Mouse (Mus musculus) thymus, postnatal 0 days (tissue): Measurements from ENCODE around the gene Rhag. TPM values are rescaled to one million over a fixed set of nuclear protein-coding genes. Genes with fewer than 3 reads are reported as not detected.

Source experiments
- DNase-seq: peaks from one replicate; pipeline ENCODE4 v3.0.0-alpha.2; 2015; ENCODE audit warnings: low spot score
- polyA plus RNA-seq: library from polyadenylated mRNA; unstranded; fragments of >200 nt; fragmentation: Nextera tagmentation; extraction: Ambion mirVana; gene quantifications from 2 replicates; pipeline ENCODE4 v1.2.1, GENCODE M21; 2015

Rhag gene
- polyA plus RNA-seq: 0.09 and 0.13 TPM in 2 replicates

DNA sequence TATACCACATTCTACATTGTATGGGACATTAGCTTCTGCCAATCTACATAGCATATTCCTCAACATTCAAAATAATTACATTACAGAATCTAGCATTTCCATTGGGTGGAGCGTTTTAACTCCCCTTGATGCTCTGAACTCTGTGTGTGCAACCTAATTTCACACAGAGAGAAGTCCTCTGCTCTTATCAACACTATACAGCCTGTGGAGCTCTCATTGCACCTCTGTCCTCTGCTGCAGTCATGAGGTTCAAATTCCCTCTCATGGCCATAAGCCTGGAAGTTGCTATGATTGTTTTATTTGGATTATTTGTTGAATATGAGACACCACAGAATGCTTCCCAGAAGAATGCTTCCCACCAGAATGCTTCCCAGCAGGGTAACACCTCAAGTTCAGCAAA lies at the start of gene Rhag:
Rhag (plus strand) TSS at position 193 of the 400 bp plus-strand sequence.
- DNase-seq: no peak

DNA sequence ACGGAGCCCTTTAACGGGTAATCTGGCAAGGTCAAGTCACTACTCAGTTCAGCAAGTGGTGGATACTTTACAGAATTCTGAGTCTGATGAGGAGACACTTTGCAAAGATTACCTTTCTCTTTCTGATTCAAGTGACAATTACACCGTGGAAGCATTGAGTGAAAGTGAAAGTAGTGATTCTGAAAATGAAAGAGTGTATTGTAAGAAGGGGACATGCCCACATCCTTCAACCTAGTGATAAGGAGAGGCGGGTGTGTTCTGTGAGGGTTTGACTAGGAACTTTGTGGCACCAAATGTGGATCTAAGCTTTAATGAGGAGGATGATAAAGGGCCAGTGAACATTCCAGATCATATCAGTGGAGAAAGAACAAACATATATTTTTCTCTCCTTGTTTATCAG lies 47.3 kb upstream of the Rhag start:
- DNase-seq: no peak

DNA sequence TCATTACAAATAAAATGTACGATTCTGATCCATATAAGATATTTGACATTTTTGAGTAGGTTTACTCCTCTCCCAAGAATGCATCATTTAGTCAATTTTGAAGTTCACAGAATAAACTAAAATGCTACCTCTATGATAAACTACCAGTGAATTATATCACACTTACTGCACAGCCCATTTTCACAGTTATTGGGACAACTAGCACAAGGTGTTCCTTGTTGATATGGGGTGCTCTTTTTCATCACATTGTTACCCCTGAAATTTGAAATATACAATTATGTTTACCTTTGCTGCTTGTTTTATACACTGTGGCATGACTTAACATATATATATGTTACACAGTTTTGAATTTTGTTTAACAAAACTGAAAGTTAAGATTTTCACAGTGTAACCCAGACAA lies 43.8 kb upstream of the Rhag start:
- DNase-seq: no peak

DNA sequence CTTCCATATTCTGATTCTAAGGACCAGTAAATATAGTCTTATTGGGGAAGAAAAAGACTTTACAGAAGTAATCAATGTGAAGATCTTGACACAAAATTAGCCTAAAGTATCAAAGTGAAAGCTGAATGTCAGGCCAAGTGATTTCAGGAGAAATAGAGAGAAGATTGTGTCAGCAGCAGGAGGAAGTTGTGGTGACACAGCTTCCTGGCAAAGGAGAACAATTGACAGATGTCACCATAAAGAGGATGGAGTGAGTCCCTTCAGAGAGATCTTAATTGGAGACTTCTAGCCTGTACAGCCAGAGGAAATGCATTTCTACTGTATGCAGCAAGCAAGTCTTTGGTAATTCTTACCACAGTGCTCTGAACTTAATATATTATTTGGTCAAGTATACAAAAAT lies 21.0 kb upstream of the Rhag start:
- DNase-seq: peak; percentile 3

- DNase-seq: no peak
Measured at GRCm38 (mm10) chr17:40793921-40794854, 16.7 kb upstream of the Rhag start.

- no peak for DNase-seq
Measured at GRCm38 (mm10) chr17:40802707-40803340, 8.1 kb upstream of the Rhag start.

DNA sequence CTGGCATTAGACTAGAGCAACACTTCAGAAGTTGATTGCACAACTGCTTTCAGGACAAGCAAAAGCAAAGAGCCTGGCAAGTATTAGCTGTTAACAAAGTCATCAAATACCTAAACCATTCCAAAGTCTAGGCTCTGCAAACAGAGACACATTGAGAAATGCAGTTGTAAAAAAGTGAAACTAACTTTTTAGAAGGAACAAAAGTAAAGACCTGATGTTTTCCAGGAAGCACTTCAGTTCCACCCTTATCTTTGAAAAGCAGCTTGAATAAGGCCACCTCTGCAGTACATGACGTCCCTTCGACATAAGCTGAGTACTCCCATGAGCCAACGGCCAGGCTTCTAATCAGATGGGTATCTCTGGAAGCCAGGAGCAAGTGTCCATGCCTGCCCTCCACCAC lies 4.4 kb upstream of the Rhag start:
- no peak for DNase-seq

DNA sequence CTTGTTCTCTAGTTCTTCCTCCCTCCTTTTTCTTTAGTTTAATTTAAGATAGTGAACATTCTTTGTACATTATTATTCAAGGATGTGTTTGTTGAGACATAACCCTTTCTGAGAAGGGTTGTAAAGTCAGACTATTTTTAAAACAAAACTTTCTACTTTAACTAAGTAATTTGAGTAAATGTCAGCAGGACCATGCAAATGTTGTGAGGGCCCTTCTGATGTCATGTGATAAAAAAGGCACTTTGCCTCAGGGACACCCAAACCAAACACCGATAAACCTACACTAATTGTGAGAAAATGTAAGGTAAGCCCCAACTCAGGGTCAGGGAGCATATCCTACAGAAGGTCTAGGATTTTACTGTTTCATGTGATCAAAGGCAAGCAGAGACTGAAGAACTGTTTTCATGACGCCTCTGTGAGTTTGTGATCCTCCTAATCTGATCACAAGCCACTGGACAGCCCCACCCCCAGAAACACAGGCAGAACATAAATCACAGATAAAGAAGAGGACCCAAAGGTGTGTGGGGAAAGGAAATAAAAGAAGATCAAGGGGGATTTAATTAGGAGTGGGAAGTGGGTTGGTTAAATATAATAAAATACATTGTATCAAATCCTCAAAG lies 3.9 kb upstream of the Rhag start, which contains the start of gene Crisp2:
Crisp2 (minus strand) TSS at position 51 of the 620 bp plus-strand sequence.
- no peak for DNase-seq

DNA sequence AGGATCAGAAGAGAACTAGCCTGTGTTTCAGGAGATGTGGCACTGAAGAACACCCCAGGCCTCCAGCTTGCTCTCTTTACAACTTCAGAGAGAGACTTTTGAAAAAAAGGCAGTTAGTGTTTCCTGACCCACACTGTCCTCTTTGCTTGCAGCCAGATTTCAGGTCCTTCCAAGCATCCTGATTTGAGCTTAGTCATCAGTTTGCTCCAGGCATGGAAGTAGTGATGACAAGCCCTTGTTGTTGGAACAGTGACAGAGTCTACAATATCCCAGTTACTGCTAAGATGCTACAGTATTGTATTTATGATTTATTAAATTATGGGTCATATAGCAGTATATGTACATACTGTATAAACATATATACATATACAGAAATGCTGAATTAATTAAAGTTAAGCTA lies 2.9 kb upstream of the Rhag start:
- no peak for DNase-seq

- DNase-seq: no peak
Measured at GRCm38 (mm10) chr17:40811560-40811959, 634 bp downstream of the Rhag start.

GRCm38 (mm10) chr17:40812259-40812658 lies 1.3 kb downstream of the Rhag start:
- no peak for DNase-seq

- DNase-seq: no peak
Measured at GRCm38 (mm10) chr17:40817340-40817943, 6.5 kb downstream of the Rhag start.

GRCm38 (mm10) chr17:40821477-40821876 lies 10.6 kb downstream of the Rhag start:
- DNase-seq: no peak

- peak; percentile 8 for DNase-seq
Measured at GRCm38 (mm10) chr17:40823817-40824216, 12.9 kb downstream of the Rhag start.

GRCm38 (mm10) chr17:40824549-40824948 lies 13.6 kb downstream of the Rhag start:
- DNase-seq: peak; percentile 33

GRCm38 (mm10) chr17:40831870-40832269 lies 20.9 kb downstream of the Rhag start:
- DNase-seq: no peak

DNA sequence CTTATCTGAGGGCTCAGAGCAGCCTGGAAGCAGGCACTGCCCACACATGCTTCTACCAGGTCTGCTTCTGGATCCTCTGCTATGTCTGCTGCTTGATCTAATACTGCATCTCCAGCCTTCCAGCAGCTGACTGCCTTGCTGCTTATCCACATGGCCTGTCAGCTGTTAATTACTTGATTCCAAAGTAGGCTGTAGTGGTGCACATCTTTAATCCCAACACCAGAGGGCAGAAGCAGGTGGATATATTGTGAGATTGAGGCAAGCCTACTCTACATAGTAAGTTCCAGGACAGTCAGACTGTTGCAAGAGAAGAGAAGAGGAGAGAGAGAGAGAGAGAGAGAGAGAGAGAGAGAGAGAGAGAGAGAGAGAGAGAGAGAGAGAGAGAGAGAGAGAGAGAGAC lies 26.4 kb downstream of the Rhag start:
- DNase-seq: no peak

- DNase-seq: no peak
Measured at GRCm38 (mm10) chr17:40855065-40855464, 44.1 kb downstream of the Rhag start.

- no peak for DNase-seq
Measured at GRCm38 (mm10) chr17:40868952-40869747, 58.2 kb downstream of the Rhag start.

GRCm38 (mm10) chr17:40872626-40873025 lies 61.7 kb downstream of the Rhag start:
- no peak for DNase-seq

- no peak for DNase-seq
Measured at GRCm38 (mm10) chr17:40873582-40874011, 62.7 kb downstream of the Rhag start.
